Mouse (Mus musculus): ENCODE data around the gene Rbbp4. TPM values are rescaled to one million over a fixed set of nuclear protein-coding genes. Genes with fewer than 3 reads are reported as not detected.

Gene Rbbp4
- 77.7 and 87.6 TPM in 2 replicates for polyA plus RNA-seq (2012; ENCODE audit: insufficient read depth, insufficient read length, missing spikeins)

GRCm38 (mm10) chr4:129335216-129336074 is at the start of gene Rbbp4, which contains the start of gene Zbtb8os:
Gene Rbbp4, minus strand, starts transcription at chr4:129335370.
Gene Zbtb8os, plus strand, starts transcription at chr4:129335695.
- peak within 1 kb of the TSS; percentile 97 for H3K4me3 ChIP-seq (ENCODE audit: insufficient read depth, low read depth, low read length)
- H3K27ac ChIP-seq (replicated peaks; ENCODE audit: low read depth, low read length): peak within 1 kb of the TSS; percentile 93
- 0 out of 2 replicates have a peak, but pooled peaks cover 3% of the 10 kb centered on the region for H3K4me1 ChIP-seq (ENCODE audit: control insufficient read depth, insufficient read depth, insufficient read length, low read length)

- Histone ChIP-seq H3K27ac (replicated peaks; ENCODE audit: low read depth, low read length) (no peak overlapping the region), H3K4me3 (ENCODE audit: insufficient read depth, low read depth, low read length) (no peak overlapping the region), H3K4me1 (ENCODE audit: control insufficient read depth, insufficient read depth, insufficient read length, low read length) (peaks cover 4% of the 10 kb centered on the region; the same call in 1 of the 2 replicates)
These were observed 49.3 kb upstream of the Rbbp4 start for GRCm38 (mm10) chr4:129384440-129384839.

DNA sequence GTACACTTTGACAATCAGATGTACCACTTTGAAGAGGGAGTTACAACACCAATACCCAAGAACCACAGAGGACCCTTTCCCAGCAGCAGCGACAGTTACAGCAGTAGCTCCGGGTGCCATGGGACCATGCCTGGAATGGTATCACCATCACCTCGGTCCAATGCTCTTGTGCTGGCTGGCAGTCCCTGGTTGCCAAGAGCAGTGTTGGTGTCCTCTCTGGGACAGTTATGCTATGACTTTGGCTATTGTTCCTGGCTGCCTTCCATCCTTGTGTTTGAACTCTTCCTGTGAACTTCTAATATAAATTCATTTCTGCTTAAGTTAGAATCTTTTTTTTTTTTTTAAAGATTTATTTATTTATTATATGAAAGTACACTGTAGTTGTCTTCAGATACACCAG is 48.4 kb upstream of the Rbbp4 start:
- peaks cover 4% of the 10 kb centered on the region; the same call in 1 of the 2 replicates for H3K4me1 ChIP-seq (ENCODE audit: control insufficient read depth, insufficient read depth, insufficient read length, low read length)
- H3K27ac ChIP-seq (replicated peaks; ENCODE audit: low read depth, low read length): no peak overlapping the region
- H3K4me3 ChIP-seq (ENCODE audit: insufficient read depth, low read depth, low read length): no peak overlapping the region

DNA sequence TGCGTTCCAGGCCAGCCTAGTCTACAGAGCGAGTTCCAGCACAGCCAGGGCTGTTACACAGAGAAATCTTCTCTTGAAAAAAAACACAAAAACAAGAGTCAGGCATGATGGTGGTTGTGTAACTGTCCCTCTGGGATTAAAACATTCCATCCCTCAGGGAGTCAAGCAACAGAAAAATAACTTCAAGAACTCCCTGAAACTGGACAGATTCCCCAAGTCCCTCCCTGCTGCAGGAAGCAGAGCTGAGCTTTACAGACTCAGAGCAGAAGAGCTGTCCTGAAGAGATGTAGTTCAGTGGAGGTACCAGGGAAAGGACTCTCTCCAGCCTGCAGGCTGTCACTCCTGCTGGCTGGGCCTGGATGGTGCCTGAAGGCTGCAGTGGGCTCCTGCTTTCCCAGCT is 47.3 kb upstream of the Rbbp4 start:
- H3K4me1 ChIP-seq (ENCODE audit: control insufficient read depth, insufficient read depth, insufficient read length, low read length): peaks cover 4% of the 10 kb centered on the region; the same call in 1 of the 2 replicates
- H3K4me3 ChIP-seq (ENCODE audit: insufficient read depth, low read depth, low read length): peak overlapping the region; percentile 17; the same call in 1 of the 2 replicates
- no peak overlapping the region for H3K27ac ChIP-seq (replicated peaks; ENCODE audit: low read depth, low read length)

DNA sequence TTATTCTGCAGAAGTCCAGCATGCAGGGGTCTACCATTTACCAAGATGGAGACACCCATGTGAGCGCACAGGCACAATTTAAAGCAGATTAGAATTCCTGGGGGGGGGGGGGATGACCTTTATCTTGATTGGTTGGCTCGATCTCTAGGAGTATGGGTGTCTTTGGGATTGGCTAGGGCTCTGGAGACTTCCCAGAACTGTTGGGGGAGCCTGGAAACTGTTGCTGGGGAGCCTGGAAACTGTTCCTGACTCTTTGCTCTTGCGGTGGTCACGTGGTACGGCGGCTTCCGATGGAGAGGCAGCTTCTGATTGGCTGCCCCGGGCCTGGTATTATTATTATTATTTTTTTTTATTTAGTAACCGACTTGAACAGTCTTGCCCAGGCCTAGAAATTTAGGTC is 46.9 kb upstream of the Rbbp4 start:
- H3K27ac ChIP-seq (replicated peaks; ENCODE audit: low read depth, low read length): no peak overlapping the region
- peaks cover 4% of the 10 kb centered on the region; the same call in 1 of the 2 replicates for H3K4me1 ChIP-seq (ENCODE audit: control insufficient read depth, insufficient read depth, insufficient read length, low read length)
- H3K4me3 ChIP-seq (ENCODE audit: insufficient read depth, low read depth, low read length): no peak overlapping the region

DNA sequence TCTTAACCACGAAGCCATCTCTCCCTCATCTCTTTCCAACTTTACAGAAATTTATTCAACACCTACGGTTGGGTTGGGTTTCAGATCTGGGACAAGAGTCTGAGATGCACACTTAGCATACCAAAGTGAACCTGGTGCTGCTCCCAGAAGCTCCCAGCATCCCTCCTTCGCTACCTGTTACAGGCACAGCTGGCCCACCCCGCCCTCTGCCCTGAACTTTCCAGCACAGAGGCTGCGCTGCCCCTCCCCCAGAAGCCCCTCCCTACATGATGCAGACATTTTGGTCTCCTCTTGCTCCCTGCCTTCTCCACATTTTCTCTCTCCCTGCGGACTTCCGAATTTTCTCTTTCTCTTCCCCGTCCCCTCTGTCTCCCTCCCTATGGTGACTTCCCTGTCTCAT is 46.0 kb upstream of the Rbbp4 start:
- no peak overlapping the region for H3K27ac ChIP-seq (replicated peaks; ENCODE audit: low read depth, low read length)
- H3K4me3 ChIP-seq (ENCODE audit: insufficient read depth, low read depth, low read length): no peak overlapping the region
- peaks cover 4% of the 10 kb centered on the region; the same call in 1 of the 2 replicates for H3K4me1 ChIP-seq (ENCODE audit: control insufficient read depth, insufficient read depth, insufficient read length, low read length)

DNA sequence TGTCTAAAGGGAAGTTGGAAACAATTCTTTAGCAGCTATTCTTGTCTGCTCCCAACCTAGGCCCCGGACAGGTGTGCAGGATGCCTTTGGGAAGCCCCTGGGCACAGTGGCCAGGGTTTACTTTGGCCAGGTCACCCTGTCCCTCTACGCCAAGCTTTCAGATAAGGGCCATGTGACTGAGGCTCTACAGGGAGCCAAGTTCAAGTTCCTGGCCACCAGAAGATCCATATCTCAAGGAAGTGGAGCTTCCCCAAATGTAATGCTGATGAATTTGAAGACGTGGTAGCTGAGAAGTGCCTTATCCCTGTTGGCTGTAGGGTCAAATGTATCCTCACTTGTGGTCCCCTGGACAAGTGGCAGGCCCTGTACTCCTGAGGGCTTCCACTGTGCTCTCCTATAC is 44.6 kb upstream of the Rbbp4 start:
- H3K4me1 ChIP-seq (ENCODE audit: control insufficient read depth, insufficient read depth, insufficient read length, low read length): peaks cover under 1% of the 10 kb centered on the region; the same call in 1 of the 2 replicates
- H3K27ac ChIP-seq (replicated peaks; ENCODE audit: low read depth, low read length): no peak overlapping the region
- no peak overlapping the region for H3K4me3 ChIP-seq (ENCODE audit: insufficient read depth, low read depth, low read length)

GRCm38 (mm10) chr4:129377601-129378390 is 42.6 kb upstream of the Rbbp4 start, which contains the start of gene Zbtb8a:
Gene Zbtb8a, minus strand, starts transcription at chr4:129378116.
- Histone ChIP-seq H3K27ac (replicated peaks; ENCODE audit: low read depth, low read length) (peak within 1 kb of the TSS; percentile 54), H3K4me1 (ENCODE audit: control insufficient read depth, insufficient read depth, insufficient read length, low read length) (0 out of 2 replicates have a peak, but pooled peaks cover 5% of the 10 kb centered on the region), H3K4me3 (ENCODE audit: insufficient read depth, low read depth, low read length) (peak within 1 kb of the TSS; percentile 99)

GRCm38 (mm10) chr4:129376961-129377545 is 41.9 kb upstream of the Rbbp4 start:
- 0 out of 2 replicates have a peak, but pooled peaks cover 5% of the 10 kb centered on the region for H3K4me1 ChIP-seq (ENCODE audit: control insufficient read depth, insufficient read depth, insufficient read length, low read length)
- H3K27ac ChIP-seq (replicated peaks; ENCODE audit: low read depth, low read length): no peak overlapping the region
- H3K4me3 ChIP-seq (ENCODE audit: insufficient read depth, low read depth, low read length): peak overlapping the region; percentile 99

GRCm38 (mm10) chr4:129375821-129376220 is 40.7 kb upstream of the Rbbp4 start:
- Histone ChIP-seq H3K27ac (replicated peaks; ENCODE audit: low read depth, low read length) (no peak overlapping the region), H3K4me1 (ENCODE audit: control insufficient read depth, insufficient read depth, insufficient read length, low read length) (0 out of 2 replicates have a peak, but pooled peaks cover 5% of the 10 kb centered on the region), H3K4me3 (ENCODE audit: insufficient read depth, low read depth, low read length) (no peak overlapping the region)

- Histone ChIP-seq H3K27ac (replicated peaks; ENCODE audit: low read depth, low read length) (no peak overlapping the region), H3K4me1 (ENCODE audit: control insufficient read depth, insufficient read depth, insufficient read length, low read length) (0 out of 2 replicates have a peak, but pooled peaks cover 5% of the 10 kb centered on the region), H3K4me3 (ENCODE audit: insufficient read depth, low read depth, low read length) (no peak overlapping the region)
These were observed 39.8 kb upstream of the Rbbp4 start for GRCm38 (mm10) chr4:129375000-129375399.

DNA sequence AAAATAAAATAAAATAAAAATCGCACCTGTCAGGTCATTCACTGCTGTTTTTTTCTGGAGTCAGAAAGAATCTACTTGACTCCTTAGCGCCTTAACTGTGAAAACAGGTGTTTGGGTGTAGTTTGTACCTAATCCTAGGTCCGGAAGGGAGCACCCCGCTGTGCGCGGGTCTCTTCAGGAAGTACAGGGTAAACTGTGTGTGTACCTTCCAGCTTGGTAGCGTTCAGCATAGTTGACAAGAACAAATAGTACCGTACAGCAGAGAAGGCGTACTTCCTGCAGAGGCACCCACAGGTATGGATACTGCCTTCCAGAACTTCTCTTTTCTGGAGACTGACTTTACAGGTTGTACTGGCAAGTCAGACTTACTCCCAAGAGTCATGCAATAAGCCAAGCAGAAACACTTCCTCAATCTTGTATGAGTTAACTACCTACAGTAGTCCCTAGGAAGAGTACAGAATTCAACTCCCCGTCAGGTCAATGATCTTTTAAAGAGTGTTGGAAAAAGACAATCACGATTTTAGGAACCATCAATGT is 39.1 kb upstream of the Rbbp4 start:
- Histone ChIP-seq H3K27ac (replicated peaks; ENCODE audit: low read depth, low read length) (no peak overlapping the region), H3K4me1 (ENCODE audit: control insufficient read depth, insufficient read depth, insufficient read length, low read length) (0 out of 2 replicates have a peak, but pooled peaks cover 5% of the 10 kb centered on the region), H3K4me3 (ENCODE audit: insufficient read depth, low read depth, low read length) (no peak overlapping the region)

DNA sequence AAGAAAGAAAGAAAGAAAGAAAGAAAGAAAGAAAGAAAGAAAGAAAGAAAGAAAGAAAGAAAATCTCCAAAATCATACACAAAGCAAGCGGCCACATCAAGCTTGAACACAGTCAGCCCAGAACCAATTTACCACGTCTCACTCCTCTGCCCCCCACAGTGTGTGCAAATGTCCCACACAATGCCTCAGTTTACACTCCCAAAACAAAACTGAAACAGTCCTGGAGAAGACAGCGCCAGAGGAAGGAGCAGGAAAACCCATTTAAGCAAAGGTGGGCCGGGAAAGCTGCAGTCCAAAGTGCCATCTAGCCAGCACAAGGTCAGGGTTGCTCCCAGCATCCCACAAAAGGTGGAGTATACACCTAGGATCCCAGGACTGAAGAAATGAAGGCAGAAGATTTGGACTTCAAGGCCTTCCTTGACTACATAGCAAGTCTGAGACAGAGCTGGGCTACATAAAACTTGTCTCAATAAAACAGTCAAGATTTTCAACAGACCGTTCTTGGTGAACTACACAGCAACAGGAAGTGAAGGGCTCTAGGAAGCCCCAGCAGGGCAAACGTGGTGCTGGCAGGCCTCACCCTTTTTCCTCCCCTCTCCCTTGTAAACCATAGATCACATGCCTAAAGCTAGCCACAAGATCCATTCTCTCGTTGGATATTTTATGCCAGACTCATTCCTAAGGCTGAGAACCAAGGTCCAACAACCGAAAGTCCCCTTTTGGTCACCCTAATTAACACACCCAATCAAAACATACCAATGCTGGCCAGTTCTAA is 38.2 kb upstream of the Rbbp4 start:
- no peak overlapping the region for H3K27ac ChIP-seq (replicated peaks; ENCODE audit: low read depth, low read length)
- 0 out of 2 replicates have a peak, but pooled peaks cover 5% of the 10 kb centered on the region for H3K4me1 ChIP-seq (ENCODE audit: control insufficient read depth, insufficient read depth, insufficient read length, low read length)
- no peak overlapping the region for H3K4me3 ChIP-seq (ENCODE audit: insufficient read depth, low read depth, low read length)

GRCm38 (mm10) chr4:129371391-129371790 is 36.2 kb upstream of the Rbbp4 start:
- H3K4me1 ChIP-seq (ENCODE audit: control insufficient read depth, insufficient read depth, insufficient read length, low read length): 0 out of 2 replicates have a peak, but pooled peaks cover 5% of the 10 kb centered on the region
- H3K4me3 ChIP-seq (ENCODE audit: insufficient read depth, low read depth, low read length): no peak overlapping the region
- no peak overlapping the region for H3K27ac ChIP-seq (replicated peaks; ENCODE audit: low read depth, low read length)
